Mouse (Mus musculus) forebrain, embryonic 14.5 days (tissue): ENCODE data around the gene 4932414N04Rik. TPM values are rescaled to one million over a fixed set of nuclear protein-coding genes. Genes with fewer than 3 reads are reported as not detected.
"Not testable (repeated sequence)": the region's sequence is repeated elsewhere in the genome, so short reads cannot be mapped to it uniquely, and the experiment has no call there.

Experiments used
- ATAC-seq: fragments of 200-750 bp; cut with Nextera tagmentation; 2 replicates; pipeline ENCODE4 v1.8.0; 2017; ENCODE audit warnings: mild to moderate bottlenecking, moderate library complexity
- DNase-seq: peaks from one replicate; pipeline ENCODE4 v3.0.0-alpha.2; 2015; ENCODE audit warnings: low spot score
- H3K27ac ChIP-seq: fragments of 300-500 bp; sonication (generic); 2 replicates; pipeline ENCODE4 v1.5.1; 2014; ENCODE audit warnings: low read depth, mild to moderate bottlenecking, control low read depth, low read length, moderate library complexity
- H3K27me3 ChIP-seq: fragments of 300-500 bp; sonication (generic); replicated peaks from 2 replicates; pipeline ENCODE4 v1.6.1; 2014; ENCODE audit warnings: low read length, control low read depth, mixed read lengths; ENCODE audit not compliant: control insufficient read depth, insufficient read depth
- H3K36me3 ChIP-seq: fragments of 300-500 bp; sonication (generic); 2 replicates; pipeline ENCODE4 v1.6.1; 2014; ENCODE audit warnings: low read length, control low read depth; ENCODE audit not compliant: control insufficient read depth, insufficient read depth
- H3K4me1 ChIP-seq: fragments of 300-500 bp; sonication (generic); 2 replicates; pipeline ENCODE4 v1.6.1; 2014; ENCODE audit warnings: antibody characterized with exemption, low read length, control low read depth; ENCODE audit not compliant: control insufficient read depth, insufficient read depth
- H3K4me2 ChIP-seq: fragments of 300-500 bp; sonication (generic); 2 replicates; pipeline ENCODE4 v1.6.1; 2014; ENCODE audit warnings: mild to moderate bottlenecking, control low read depth, low read length
- H3K4me3 ChIP-seq: fragments of 300-500 bp; sonication (generic); 2 replicates; pipeline ENCODE4 v1.5.1; 2014; ENCODE audit warnings: low read depth, low read length, control low read depth
- H3K9ac ChIP-seq: fragments of 300-500 bp; sonication (generic); 2 replicates; pipeline ENCODE4 v1.6.1; 2014; ENCODE audit warnings: mild to moderate bottlenecking, low read length, control low read depth, moderate library complexity
- H3K9me3 ChIP-seq: fragments of 300-500 bp; sonication (generic); replicated peaks from 2 replicates; pipeline ENCODE4 v1.6.1; 2016; ENCODE audit warnings: low read length, control low read depth, mixed read lengths; ENCODE audit not compliant: control insufficient read depth
- WGBS: fragments of 180-500 bp; shearing (Covaris S2); extraction: QIAGEN DNeasy Blood & Tissue Kit; methylation state at CpG from one replicate; pipeline ENCODE4 v1.1.7; 2014; 5-methylcytosine and 5-hydroxymethylcytosine counted together
- polyA plus RNA-seq: library from polyadenylated mRNA; unstranded; fragments of >200 nt; fragmentation: Nextera tagmentation; extraction: Ambion mirVana; gene quantifications from 2 replicates; pipeline ENCODE4 v1.2.1, GENCODE M21; 2014

Gene 4932414N04Rik
- polyA plus RNA-seq = not detected in 2 replicates

DNA sequence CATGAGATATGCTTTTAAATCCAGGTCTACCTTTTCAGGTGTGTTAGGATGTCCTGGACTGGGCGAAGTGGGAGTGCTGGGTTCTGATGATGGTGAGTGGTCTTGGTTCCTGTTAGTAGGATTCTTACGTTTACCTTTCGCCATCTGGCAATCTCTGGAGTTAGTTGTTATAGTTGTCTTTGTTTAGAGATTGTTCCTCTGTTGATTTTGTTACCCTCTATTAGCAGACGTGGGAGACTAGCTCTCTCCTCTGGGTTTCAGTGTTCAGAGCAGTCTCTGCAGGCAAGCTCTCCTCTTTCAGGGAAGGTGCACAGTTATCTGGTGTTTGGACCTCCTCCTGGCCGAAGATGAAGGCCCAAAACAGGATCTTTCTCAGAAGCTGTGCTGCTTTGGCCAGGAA, at the start of gene 4932414N04Rik:
Gene 4932414N04Rik (plus strand): TSS at position 301 of the 400 bp plus-strand sequence.
- WGBS = 73% methylated on average over 1 of the region's 5 CpGs
- not testable (repeated sequence) for H3K4me1 ChIP-seq, H3K27me3 ChIP-seq, H3K4me3 ChIP-seq, H3K9me3 ChIP-seq, H3K36me3 ChIP-seq, ATAC-seq, DNase-seq, H3K4me2 ChIP-seq, H3K27ac ChIP-seq, H3K9ac ChIP-seq

DNA sequence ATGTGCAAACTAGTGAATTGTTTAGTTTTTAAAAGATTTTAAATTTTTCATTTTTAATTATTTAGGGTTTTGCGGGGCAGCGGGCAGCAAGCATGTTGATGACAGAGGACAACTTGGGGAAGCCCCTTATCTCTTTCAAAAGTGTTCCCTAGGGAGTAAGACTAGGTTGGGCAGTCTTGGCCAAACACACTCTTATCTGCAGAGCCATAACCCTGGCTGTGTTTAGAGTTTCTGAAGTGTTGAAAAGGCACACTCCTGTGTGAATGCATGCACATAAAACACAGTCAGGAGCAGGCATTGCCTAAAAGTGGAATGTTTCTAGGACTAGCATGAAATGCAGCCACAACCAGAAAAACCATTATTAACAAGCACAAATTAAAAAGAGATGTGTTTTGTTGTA, 75.9 kb downstream of the 4932414N04Rik start:
- ATAC-seq (no peak), DNase-seq (no peak)
- Histone ChIP-seq H3K36me3 (no peaks in the 10 kb centered on the region), H3K27me3 (no peaks in the 10 kb centered on the region), H3K9ac (no peak overlapping the region), H3K4me1 (no peaks in the 10 kb centered on the region), H3K4me3 (no peak overlapping the region), H3K27ac (no peak overlapping the region), H3K9me3 (no peaks in the 10 kb centered on the region), H3K4me2 (no peak overlapping the region)
- 92% methylated on average over 2 of the region's 2 CpGs for whole genome bisulfite sequencing

DNA sequence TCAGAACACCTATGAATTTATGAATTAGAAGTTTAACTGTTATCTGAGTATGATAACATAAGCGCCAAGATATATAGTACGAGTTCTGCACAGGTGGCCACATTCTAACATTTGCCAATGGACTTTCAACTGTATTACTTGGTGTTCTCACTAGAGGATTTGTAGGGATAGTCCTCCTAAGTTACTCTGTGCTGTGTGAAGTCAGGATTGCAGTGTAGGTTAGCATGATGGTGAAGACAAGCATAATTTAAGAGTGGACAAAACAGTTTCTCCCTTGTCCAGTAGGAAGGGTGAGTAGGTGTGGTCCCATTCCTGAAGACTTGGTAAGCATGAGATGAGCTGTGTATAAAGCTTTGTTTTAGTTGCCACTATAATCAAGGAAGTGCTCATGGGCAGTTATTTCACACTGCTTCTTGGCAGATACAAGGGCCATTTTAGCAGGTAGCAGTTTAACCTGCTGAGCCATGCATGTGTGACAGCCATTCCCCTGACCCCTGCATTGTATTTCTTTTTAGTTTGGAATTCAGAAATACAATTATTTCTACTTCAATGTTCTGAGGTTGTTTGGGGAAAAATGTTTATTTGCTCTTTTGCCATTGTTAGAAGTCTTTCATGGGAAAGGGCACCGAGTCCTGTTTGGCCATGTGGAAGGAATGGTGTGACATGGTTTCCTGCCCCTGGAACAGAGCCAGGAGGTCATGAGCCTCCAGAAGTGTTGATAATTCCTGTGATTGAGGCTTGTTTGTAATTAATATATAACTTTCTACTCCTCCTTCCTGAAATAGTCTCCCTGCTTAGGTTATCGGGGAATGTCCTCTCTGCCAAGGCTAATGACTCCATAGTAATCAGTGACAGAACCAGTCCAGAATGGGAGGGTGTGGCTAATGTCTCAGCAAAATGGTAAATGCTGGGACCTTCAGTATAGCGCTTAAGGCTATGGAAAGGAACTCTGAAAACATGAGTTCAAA, 83.8 kb downstream of the 4932414N04Rik start:
- Histone ChIP-seq H3K27ac (no peak overlapping the region), H3K9ac (no peak overlapping the region), H3K4me3 (no peak overlapping the region), H3K27me3 (no peaks in the 10 kb centered on the region), H3K9me3 (no peaks in the 10 kb centered on the region), H3K4me2 (no peak overlapping the region), H3K4me1 (no peaks in the 10 kb centered on the region), H3K36me3 (no peaks in the 10 kb centered on the region)
- DNase-seq (no peak), ATAC-seq (no peak)
- WGBS = 85% methylated on average over 5 of the region's 5 CpGs

DNA sequence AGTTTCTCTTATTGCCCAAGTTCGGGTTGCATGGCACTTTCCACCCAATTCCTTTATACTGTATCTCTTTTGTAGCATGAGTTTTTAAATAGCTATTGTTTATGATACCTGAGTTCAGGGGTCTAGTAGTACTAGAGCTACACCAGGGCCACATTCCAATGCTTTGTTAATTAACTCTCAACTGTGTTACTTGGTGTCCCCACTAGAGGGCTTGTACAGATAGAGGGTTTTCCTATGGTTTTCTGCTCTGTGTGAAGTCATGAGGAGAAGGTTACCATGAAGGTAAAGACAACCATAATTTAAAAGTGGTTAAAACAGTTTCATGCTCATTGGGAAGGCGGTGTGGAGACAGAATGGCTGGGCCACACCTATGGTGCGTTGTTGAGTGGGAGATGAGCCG, 88.3 kb downstream of the 4932414N04Rik start:
- H3K27me3 ChIP-seq = no peaks in the 10 kb centered on the region
- no peaks in the 10 kb centered on the region for H3K36me3 ChIP-seq
- no peak overlapping the region for H3K27ac ChIP-seq
- H3K4me3 ChIP-seq = no peak overlapping the region
- DNase-seq (peak; percentile 32), ATAC-seq (no peak)
- 80% methylated on average over 4 of the region's 4 CpGs for WGBS
- H3K9ac ChIP-seq = no peak overlapping the region
- H3K4me2 ChIP-seq = no peak overlapping the region
- H3K4me1 ChIP-seq = no peaks in the 10 kb centered on the region
- H3K9me3 ChIP-seq = no peaks in the 10 kb centered on the region

DNA sequence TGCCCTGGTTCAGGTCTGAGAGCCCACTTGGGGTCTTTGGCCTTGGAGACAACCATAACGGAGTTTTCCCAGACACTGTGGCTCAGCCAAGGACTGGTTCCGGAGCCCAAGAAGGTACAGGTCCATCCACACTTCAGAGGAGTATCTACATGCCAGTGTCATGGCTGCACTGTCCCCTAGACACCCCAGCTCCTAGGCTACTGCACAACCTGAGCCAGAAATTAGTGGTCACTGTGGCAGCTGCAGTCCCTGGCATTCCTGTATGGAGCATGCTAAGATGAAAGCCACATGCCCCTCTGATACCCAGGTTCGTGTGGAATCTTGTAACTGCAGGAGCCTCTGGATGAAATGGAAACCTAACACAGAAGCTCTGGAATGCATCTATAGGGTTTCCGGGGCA, 99.9 kb downstream of the 4932414N04Rik start:
- Histone ChIP-seq H3K4me1 (no peaks in the 10 kb centered on the region), H3K4me3 (no peak overlapping the region), H3K27ac (no peak overlapping the region), H3K4me2 (no peak overlapping the region), H3K27me3 (no peaks in the 10 kb centered on the region), H3K36me3 (no peaks in the 10 kb centered on the region), H3K9ac (no peak overlapping the region), H3K9me3 (0 out of 2 replicates have a peak, but pooled peaks cover 3% of the 10 kb centered on the region)
- no peak for DNase-seq
- WGBS = 84% methylated on average over 4 of the region's 4 CpGs
- no peak for ATAC-seq

DNA sequence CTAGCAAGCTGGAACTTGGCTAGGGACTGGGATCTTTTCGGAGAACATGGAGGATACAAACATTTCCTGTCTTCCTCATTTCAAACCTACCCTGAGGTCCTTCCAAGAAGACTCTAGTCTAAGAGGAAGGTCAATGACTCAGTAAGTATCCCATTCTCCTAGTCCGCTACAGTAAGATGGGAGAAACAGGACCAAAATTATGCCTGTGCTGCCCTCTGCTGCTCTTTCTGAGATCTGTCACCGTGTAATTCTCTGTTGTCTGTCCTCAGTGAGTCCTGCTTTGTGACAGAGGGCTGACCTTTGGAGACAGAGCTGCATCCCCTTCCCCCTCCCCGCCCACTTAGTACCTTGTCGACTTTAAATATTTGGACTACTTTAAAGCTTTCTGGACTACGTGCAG, 100.5 kb downstream of the 4932414N04Rik start:
- Histone ChIP-seq H3K4me2 (no peak overlapping the region), H3K27me3 (no peaks in the 10 kb centered on the region), H3K4me3 (no peak overlapping the region), H3K27ac (no peak overlapping the region), H3K9ac (no peak overlapping the region), H3K36me3 (no peaks in the 10 kb centered on the region), H3K9me3 (0 out of 2 replicates have a peak, but pooled peaks cover 3% of the 10 kb centered on the region), H3K4me1 (no peaks in the 10 kb centered on the region)
- ATAC-seq = peak; percentile 77
- peak; percentile 60 for DNase-seq
- WGBS = 17% methylated on average over 6 of the region's 6 CpGs

DNA sequence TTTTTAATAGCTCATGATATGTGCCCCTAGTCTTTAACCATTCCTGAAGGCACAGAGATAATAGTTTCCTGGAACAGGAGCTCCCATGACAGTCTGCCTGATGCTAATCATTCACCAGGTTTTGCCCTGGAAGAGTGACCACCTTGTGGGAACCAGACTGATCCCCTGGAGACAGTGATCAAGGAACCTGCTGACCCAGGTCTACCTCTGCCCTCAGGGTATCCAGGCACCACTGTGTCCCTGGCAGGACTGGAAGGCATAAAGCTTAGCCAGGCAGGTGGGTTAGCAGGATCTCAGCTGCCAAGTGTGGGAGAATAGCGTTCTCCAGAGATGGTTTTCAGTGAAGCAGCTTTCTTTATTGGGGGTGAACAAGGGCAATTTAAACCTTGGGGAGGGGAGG, 109.1 kb downstream of the 4932414N04Rik start:
- Histone ChIP-seq H3K4me3 (no peak overlapping the region), H3K4me1 (no peaks in the 10 kb centered on the region), H3K4me2 (no peak overlapping the region), H3K36me3 (no peaks in the 10 kb centered on the region), H3K9ac (no peak overlapping the region), H3K9me3 (no peaks in the 10 kb centered on the region), H3K27me3 (no peaks in the 10 kb centered on the region), H3K27ac (no peak overlapping the region)
- no peak for ATAC-seq
- WGBS = 85% methylated on average over 1 of the region's 1 CpGs
- no peak for DNase-seq

DNA sequence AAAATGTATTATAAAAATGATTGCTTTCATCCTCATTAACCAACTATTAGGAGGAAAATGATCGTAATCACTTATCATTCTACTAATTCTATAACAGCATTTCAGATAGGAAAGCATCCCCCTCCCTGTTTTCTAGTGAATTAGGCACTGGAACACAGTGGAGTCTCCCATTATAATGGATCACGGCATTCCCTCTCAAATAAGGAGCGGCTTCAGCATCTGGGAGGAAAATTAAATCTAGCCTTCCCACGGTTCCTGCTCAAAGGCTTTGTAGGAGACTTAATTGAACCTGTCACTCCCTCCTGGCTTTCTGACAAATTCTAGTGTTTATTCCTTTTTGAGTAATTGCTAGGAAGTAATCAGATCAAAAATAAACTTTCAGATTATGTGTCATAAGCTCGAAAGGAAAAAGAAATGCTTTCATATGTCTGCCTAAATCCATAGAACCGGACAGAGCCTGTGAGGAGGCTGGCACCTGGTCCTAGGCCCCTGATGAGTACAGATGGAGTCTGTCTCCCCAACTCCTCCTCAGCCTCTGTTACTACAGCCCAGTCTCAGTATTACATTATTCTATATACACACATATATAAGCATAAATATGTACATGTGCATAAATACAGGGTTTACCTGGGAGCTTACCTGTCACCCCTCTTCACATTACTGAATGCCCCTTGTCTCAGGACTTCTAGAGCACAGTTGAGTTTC, 111.1 kb downstream of the 4932414N04Rik start:
- H3K27me3 ChIP-seq = no peaks in the 10 kb centered on the region
- peak; percentile 32; the same call in 1 of the 2 replicates for ATAC-seq
- peak; percentile 52 for DNase-seq
- no peaks in the 10 kb centered on the region for H3K9me3 ChIP-seq
- H3K9ac ChIP-seq = no peak overlapping the region
- no peak overlapping the region for H3K4me3 ChIP-seq
- H3K27ac ChIP-seq = no peak overlapping the region; the same call in 1 of the 2 replicates
- no peaks in the 10 kb centered on the region for H3K36me3 ChIP-seq
- H3K4me1 ChIP-seq = no peaks in the 10 kb centered on the region
- no peak overlapping the region for H3K4me2 ChIP-seq
- WGBS = 16% methylated on average over 6 of the region's 6 CpGs
